Mouse (Mus musculus): Measurements from ENCODE around the gene Plekhg1. TPM values are rescaled to one million over a fixed set of nuclear protein-coding genes. Genes with fewer than 3 reads are reported as not detected.

Plekhg1 gene
- polyA plus RNA-seq, 1 experiment from 2014 or later = 9.8 TPM

GRCm38 (mm10) chr10:3826043-3826442 lies 85.9 kb downstream of the Plekhg1 start:
- no peaks in the 10 kb centered on the region for H3K36me3 ChIP-seq (ENCODE audit: control insufficient read depth, insufficient read depth, low read length)
- no peaks in the 10 kb centered on the region for H3K9me3 ChIP-seq (ENCODE audit: control insufficient read depth, low read length)
- no peak overlapping the region for H3K4me3 ChIP-seq (ENCODE audit: low read depth, low read length)
- H3K9ac ChIP-seq (ENCODE audit: low read length) = no peak overlapping the region
- 83% methylated on average over 6 of the region's 6 CpGs for WGBS
- no peaks in the 10 kb centered on the region for H3K27me3 ChIP-seq (replicated peaks; ENCODE audit: control insufficient read depth, insufficient read depth, low read length)
- no peak overlapping the region for H3K27ac ChIP-seq (ENCODE audit: low read depth)
- ATAC-seq (replicated peaks; ENCODE audit: low FRiP score, low TSS enrichment, low read depth) = no peak
- H3K4me1 ChIP-seq (replicated peaks; ENCODE audit: control insufficient read depth, insufficient read depth, low read length) = no peaks in the 10 kb centered on the region
- DNase-seq (ENCODE audit: low spot score) = no peak
- no peak overlapping the region for H3K4me2 ChIP-seq (ENCODE audit: low read length)

GRCm38 (mm10) chr10:3827368-3827767 lies 87.2 kb downstream of the Plekhg1 start:
- Histone ChIP-seq H3K4me3 (ENCODE audit: low read depth, low read length) (no peak overlapping the region), H3K4me2 (ENCODE audit: low read length) (no peak overlapping the region), H3K9ac (ENCODE audit: low read length) (no peak overlapping the region), H3K27me3 (replicated peaks; ENCODE audit: control insufficient read depth, insufficient read depth, low read length) (no peaks in the 10 kb centered on the region), H3K27ac (ENCODE audit: low read depth) (no peak overlapping the region), H3K36me3 (ENCODE audit: control insufficient read depth, insufficient read depth, low read length) (no peaks in the 10 kb centered on the region), H3K9me3 (ENCODE audit: control insufficient read depth, low read length) (no peaks in the 10 kb centered on the region), H3K4me1 (replicated peaks; ENCODE audit: control insufficient read depth, insufficient read depth, low read length) (no peaks in the 10 kb centered on the region)
- ATAC-seq (replicated peaks; ENCODE audit: low FRiP score, low TSS enrichment, low read depth) (no peak), DNase-seq (ENCODE audit: low spot score) (no peak)
- 91% methylated on average over 1 of the region's 1 CpGs for WGBS

- ATAC-seq (replicated peaks; ENCODE audit: low FRiP score, low TSS enrichment, low read depth) = no peak
- Histone ChIP-seq H3K27me3 (replicated peaks; ENCODE audit: control insufficient read depth, insufficient read depth, low read length) (no peaks in the 10 kb centered on the region), H3K4me3 (ENCODE audit: low read depth, low read length) (no peak overlapping the region), H3K36me3 (ENCODE audit: control insufficient read depth, insufficient read depth, low read length) (no peaks in the 10 kb centered on the region), H3K9me3 (ENCODE audit: control insufficient read depth, low read length) (no peaks in the 10 kb centered on the region), H3K9ac (ENCODE audit: low read length) (no peak overlapping the region), H3K4me1 (replicated peaks; ENCODE audit: control insufficient read depth, insufficient read depth, low read length) (no peaks in the 10 kb centered on the region), H3K27ac (ENCODE audit: low read depth) (no peak overlapping the region), H3K4me2 (ENCODE audit: low read length) (no peak overlapping the region)
- DNase-seq (ENCODE audit: low spot score) = no peak
- 29% methylated on average over 5 of the region's 5 CpGs for WGBS
Observed at GRCm38 (mm10) chr10:3829472-3829871, 89.3 kb downstream of the Plekhg1 start.

GRCm38 (mm10) chr10:3830618-3831017 lies 90.5 kb downstream of the Plekhg1 start:
- no peaks in the 10 kb centered on the region for H3K9me3 ChIP-seq (ENCODE audit: control insufficient read depth, low read length)
- no peaks in the 10 kb centered on the region for H3K36me3 ChIP-seq (ENCODE audit: control insufficient read depth, insufficient read depth, low read length)
- no peak overlapping the region for H3K9ac ChIP-seq (ENCODE audit: low read length)
- ATAC-seq (replicated peaks; ENCODE audit: low FRiP score, low TSS enrichment, low read depth) = no peak
- DNase-seq (ENCODE audit: low spot score) = no peak
- H3K27me3 ChIP-seq (replicated peaks; ENCODE audit: control insufficient read depth, insufficient read depth, low read length) = no peaks in the 10 kb centered on the region
- 71% methylated on average over 1 of the region's 1 CpGs for WGBS
- no peaks in the 10 kb centered on the region for H3K4me1 ChIP-seq (replicated peaks; ENCODE audit: control insufficient read depth, insufficient read depth, low read length)
- H3K4me3 ChIP-seq (ENCODE audit: low read depth, low read length) = no peak overlapping the region
- no peak overlapping the region for H3K4me2 ChIP-seq (ENCODE audit: low read length)
- no peak overlapping the region for H3K27ac ChIP-seq (ENCODE audit: low read depth)

DNA sequence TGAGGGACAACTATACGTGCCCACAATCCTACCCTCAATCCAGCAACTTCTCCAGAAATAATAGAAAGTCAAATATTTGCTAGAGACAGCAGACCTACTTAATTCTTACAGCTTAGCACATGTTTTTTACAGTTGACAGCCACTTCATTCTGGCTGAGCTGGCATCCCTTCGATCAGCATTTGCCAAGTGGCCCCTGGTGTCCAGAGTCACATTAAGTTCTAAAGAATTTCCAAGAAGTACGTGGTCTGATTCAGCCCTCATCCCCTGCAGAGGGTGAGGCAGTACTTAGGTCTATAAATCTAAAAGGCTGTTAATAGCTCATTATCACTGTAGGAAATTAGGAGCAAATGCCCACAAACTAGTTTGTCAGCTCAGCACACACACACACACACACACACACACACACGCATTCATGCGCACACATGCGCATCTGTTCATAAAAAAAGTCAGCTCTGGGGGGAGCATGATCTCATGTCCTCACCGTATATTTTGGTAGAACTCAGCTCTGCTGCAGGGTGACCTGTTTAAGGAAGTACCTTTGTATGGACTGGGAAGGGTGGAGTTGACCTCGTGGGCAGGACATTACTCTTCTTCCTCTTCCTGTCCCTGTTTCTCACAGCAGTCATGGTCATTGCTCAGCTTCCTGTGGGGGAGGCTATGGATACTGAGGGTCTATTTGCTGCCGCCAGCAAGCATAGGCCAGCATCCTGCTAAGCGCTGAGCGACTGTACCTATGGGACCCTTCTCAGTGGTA lies 91.6 kb downstream of the Plekhg1 start:
- Histone ChIP-seq H3K27me3 (replicated peaks; ENCODE audit: control insufficient read depth, insufficient read depth, low read length) (no peaks in the 10 kb centered on the region), H3K9me3 (ENCODE audit: control insufficient read depth, low read length) (no peaks in the 10 kb centered on the region), H3K27ac (ENCODE audit: low read depth) (no peak overlapping the region), H3K4me2 (ENCODE audit: low read length) (no peak overlapping the region), H3K36me3 (ENCODE audit: control insufficient read depth, insufficient read depth, low read length) (no peaks in the 10 kb centered on the region), H3K4me1 (replicated peaks; ENCODE audit: control insufficient read depth, insufficient read depth, low read length) (no peaks in the 10 kb centered on the region), H3K4me3 (ENCODE audit: low read depth, low read length) (no peak overlapping the region), H3K9ac (ENCODE audit: low read length) (no peak overlapping the region)
- WGBS = 77% methylated on average over 11 of the region's 11 CpGs
- DNase-seq (ENCODE audit: low spot score) (no peak), ATAC-seq (replicated peaks; ENCODE audit: low FRiP score, low TSS enrichment, low read depth) (no peak)

DNA sequence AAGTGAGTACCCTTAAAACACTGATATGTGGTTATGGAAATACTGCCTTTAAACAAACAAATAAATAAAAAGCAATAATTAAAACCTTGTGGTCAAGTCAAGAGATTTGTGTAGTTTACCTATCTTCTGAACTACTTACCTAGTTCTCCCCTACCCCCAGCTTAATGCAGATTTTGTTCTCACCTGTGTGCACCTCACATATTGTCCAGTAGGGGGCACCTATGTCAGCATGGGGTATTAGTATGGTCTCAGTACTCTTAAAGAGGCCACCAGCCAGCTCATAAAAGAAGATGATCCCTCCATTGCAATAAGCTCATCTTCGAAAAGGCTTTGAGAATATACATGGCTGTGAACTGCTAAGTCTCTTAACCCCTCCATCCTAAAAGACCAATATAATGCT lies 93.9 kb downstream of the Plekhg1 start:
- DNase-seq (ENCODE audit: low spot score) = no peak
- H3K4me1 ChIP-seq (replicated peaks; ENCODE audit: control insufficient read depth, insufficient read depth, low read length) = no peaks in the 10 kb centered on the region
- H3K36me3 ChIP-seq (ENCODE audit: control insufficient read depth, insufficient read depth, low read length) = no peaks in the 10 kb centered on the region
- H3K9ac ChIP-seq (ENCODE audit: low read length) = no peak overlapping the region
- 61% methylated on average over 1 of the region's 1 CpGs for WGBS
- no peak overlapping the region for H3K4me3 ChIP-seq (ENCODE audit: low read depth, low read length)
- ATAC-seq (replicated peaks; ENCODE audit: low FRiP score, low TSS enrichment, low read depth) = no peak
- H3K27ac ChIP-seq (ENCODE audit: low read depth) = no peak overlapping the region
- no peaks in the 10 kb centered on the region for H3K9me3 ChIP-seq (ENCODE audit: control insufficient read depth, low read length)
- H3K27me3 ChIP-seq (replicated peaks; ENCODE audit: control insufficient read depth, insufficient read depth, low read length) = no peaks in the 10 kb centered on the region
- H3K4me2 ChIP-seq (ENCODE audit: low read length) = no peak overlapping the region

DNA sequence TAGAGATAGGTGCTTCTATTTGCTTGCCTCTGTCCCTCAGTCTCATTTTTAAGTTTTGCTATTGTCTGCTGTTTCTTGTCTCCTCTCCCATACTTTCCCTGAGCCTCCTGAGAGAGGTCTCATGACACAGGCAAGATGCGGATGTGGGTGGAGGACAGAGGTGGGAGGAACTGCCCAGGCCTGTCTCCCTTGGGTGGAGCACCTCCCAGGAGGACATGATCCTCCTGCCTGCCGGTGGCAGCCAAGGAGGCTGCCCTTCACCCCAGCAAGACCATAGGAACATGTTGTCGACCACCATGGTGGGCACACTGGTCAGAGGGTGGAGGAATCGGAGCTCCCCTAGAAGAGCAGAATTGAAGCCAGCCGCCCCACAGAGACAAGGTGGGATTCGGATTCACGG lies 94.5 kb downstream of the Plekhg1 start:
- H3K27ac ChIP-seq (ENCODE audit: low read depth) = no peak overlapping the region
- whole genome bisulfite sequencing = 86% methylated on average over 7 of the region's 7 CpGs

DNA sequence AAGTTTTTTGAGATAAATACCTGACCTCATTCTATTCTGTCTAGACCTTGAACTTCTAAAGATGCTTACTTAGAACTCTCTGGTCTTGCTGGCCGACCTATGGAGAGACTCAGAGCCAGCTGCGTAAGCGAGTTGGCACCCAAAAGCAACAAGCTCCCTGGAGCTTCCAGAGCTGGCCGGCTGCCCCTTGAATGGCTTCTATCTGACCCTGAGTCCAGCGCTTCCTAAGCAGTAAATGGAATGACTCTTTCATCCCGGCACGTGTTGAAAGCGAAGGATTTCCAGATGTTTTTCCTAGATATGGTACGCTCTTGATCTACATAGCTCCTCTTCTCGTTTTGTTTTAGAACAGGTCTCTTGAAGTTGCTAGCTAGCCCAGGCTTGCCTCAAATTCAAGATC lies 95.5 kb downstream of the Plekhg1 start:
- DNase-seq (ENCODE audit: low spot score) = no peak
- no peak overlapping the region for H3K4me2 ChIP-seq (ENCODE audit: low read length)
- WGBS = 78% methylated on average over 10 of the region's 10 CpGs

More for the DNA sequence above, 94.5 kb downstream of the Plekhg1 start:
- Histone ChIP-seq H3K4me2 (ENCODE audit: low read length) (no peak overlapping the region), H3K36me3 (ENCODE audit: control insufficient read depth, insufficient read depth, low read length) (no peaks in the 10 kb centered on the region), H3K4me3 (ENCODE audit: low read depth, low read length) (no peak overlapping the region), H3K9ac (ENCODE audit: low read length) (no peak overlapping the region), H3K4me1 (replicated peaks; ENCODE audit: control insufficient read depth, insufficient read depth, low read length) (no peaks in the 10 kb centered on the region; the same call in 1 of the 2 replicates), H3K27me3 (replicated peaks; ENCODE audit: control insufficient read depth, insufficient read depth, low read length) (no peaks in the 10 kb centered on the region), H3K9me3 (ENCODE audit: control insufficient read depth, low read length) (no peaks in the 10 kb centered on the region)
- ATAC-seq (replicated peaks; ENCODE audit: low FRiP score, low TSS enrichment, low read depth) (no peak), DNase-seq (ENCODE audit: low spot score) (no peak)

More for the DNA sequence above, 95.5 kb downstream of the Plekhg1 start:
- no peaks in the 10 kb centered on the region for H3K9me3 ChIP-seq (ENCODE audit: control insufficient read depth, low read length)
- H3K4me1 ChIP-seq (replicated peaks; ENCODE audit: control insufficient read depth, insufficient read depth, low read length) = peaks cover 3% of the 10 kb centered on the region; the same call in 1 of the 2 replicates
- ATAC-seq (replicated peaks; ENCODE audit: low FRiP score, low TSS enrichment, low read depth) = no peak
- no peaks in the 10 kb centered on the region for H3K36me3 ChIP-seq (ENCODE audit: control insufficient read depth, insufficient read depth, low read length)
- no peak overlapping the region for H3K4me3 ChIP-seq (ENCODE audit: low read depth, low read length)
- no peak overlapping the region for H3K9ac ChIP-seq (ENCODE audit: low read length)
- no peak overlapping the region for H3K27ac ChIP-seq (ENCODE audit: low read depth)
- no peaks in the 10 kb centered on the region for H3K27me3 ChIP-seq (replicated peaks; ENCODE audit: control insufficient read depth, insufficient read depth, low read length)
